Mouse (Mus musculus): ENCODE results near the gene Aebp2. TPM values are rescaled to one million over a fixed set of nuclear protein-coding genes. Genes with fewer than 3 reads are reported as not detected.
"Not testable (repeated sequence)": the region's sequence is repeated elsewhere in the genome, so short reads cannot be mapped to it uniquely, and the experiment has no call there.

Aebp2 gene
- polyA plus RNA-seq, 1 experiment from 2014 or later: 29.6 TPM

- Histone ChIP-seq H3K4me3 (ENCODE audit: inconsistent target) (no peak overlapping the region), H3K27ac (no peak overlapping the region), H3K36me3 (ENCODE audit: inconsistent target) (peaks cover 22% of the 10 kb centered on the region), H3K79me2 (ENCODE audit: inconsistent target) (no peaks in the 10 kb centered on the region)
- WGBS (ENCODE audit: missing documents): 92% methylated on average over 7 of the region's 7 CpGs
Measured at GRCm38 (mm10) chr6:140655451-140655850, 33.0 kb downstream of the Aebp2 start.

- Histone ChIP-seq H3K27ac (no peak overlapping the region), H3K79me2 (ENCODE audit: inconsistent target) (no peaks in the 10 kb centered on the region), H3K36me3 (ENCODE audit: inconsistent target) (peaks cover 21% of the 10 kb centered on the region), H3K4me3 (ENCODE audit: inconsistent target) (no peak overlapping the region)
- 100% methylated on average over 3 of the region's 3 CpGs for WGBS (ENCODE audit: missing documents)
Measured at GRCm38 (mm10) chr6:140656991-140657390, 34.5 kb downstream of the Aebp2 start.

- no peak overlapping the region for H3K27ac ChIP-seq
- no peak overlapping the region for H3K4me3 ChIP-seq (ENCODE audit: inconsistent target)
- WGBS (ENCODE audit: missing documents): 86% methylated on average over 3 of the region's 3 CpGs
- no peaks in the 10 kb centered on the region for H3K79me2 ChIP-seq (ENCODE audit: inconsistent target)
- H3K36me3 ChIP-seq (ENCODE audit: inconsistent target): peaks cover 10% of the 10 kb centered on the region; the same call in 1 of the 2 replicates
Measured at GRCm38 (mm10) chr6:140657920-140658522, 35.6 kb downstream of the Aebp2 start.

DNA sequence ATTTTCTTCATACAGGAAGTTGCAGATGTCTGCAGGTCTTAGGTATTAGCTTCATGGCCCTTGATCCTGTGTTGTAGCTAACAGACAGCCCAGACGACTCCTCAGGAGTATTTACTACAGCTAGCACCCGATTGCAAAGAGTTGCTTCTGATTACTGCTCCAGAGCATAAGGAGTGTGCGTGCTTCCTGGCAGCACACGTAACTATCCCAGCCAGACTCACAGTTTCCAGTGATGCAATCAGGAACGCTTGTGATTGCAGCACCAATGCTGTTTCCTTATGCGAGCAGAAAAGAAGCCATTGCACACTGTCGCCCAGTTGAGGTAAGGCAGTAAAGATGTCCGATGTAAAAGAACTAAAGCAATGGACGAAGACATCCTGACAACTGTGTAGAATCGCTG is 38.6 kb downstream of the Aebp2 start:
- Histone ChIP-seq H3K36me3 (ENCODE audit: inconsistent target) (no peaks in the 10 kb centered on the region), H3K27ac (no peak overlapping the region), H3K79me2 (ENCODE audit: inconsistent target) (no peaks in the 10 kb centered on the region), H3K4me3 (ENCODE audit: inconsistent target) (no peak overlapping the region)
- 71% methylated on average over 10 of the region's 10 CpGs for WGBS (ENCODE audit: missing documents)

DNA sequence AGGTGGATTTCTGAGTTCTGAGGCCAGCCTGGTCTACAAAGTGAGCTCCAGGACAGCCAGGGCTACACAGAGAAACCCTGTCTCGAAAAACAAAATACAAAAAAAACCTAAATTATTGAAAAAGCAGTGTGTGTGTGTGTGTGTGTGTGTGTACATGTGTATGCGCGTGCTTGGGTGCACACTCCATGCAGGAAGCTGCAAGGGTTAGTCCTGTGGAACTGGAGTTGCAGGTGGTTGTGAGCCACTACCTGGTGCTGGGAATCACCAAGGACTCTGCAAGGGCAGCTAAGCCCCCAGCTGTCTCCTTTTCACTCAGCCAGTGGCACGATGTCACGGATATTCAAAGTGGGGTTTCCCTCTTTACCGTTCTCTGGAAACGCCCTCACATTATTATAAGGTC is 39.3 kb downstream of the Aebp2 start:
- Histone ChIP-seq H3K79me2 (ENCODE audit: inconsistent target) (no peaks in the 10 kb centered on the region), H3K36me3 (ENCODE audit: inconsistent target) (no peaks in the 10 kb centered on the region), H3K27ac (no peak overlapping the region), H3K4me3 (ENCODE audit: inconsistent target) (no peak overlapping the region)
- 90% methylated on average over 6 of the region's 7 CpGs for WGBS (ENCODE audit: missing documents)

DNA sequence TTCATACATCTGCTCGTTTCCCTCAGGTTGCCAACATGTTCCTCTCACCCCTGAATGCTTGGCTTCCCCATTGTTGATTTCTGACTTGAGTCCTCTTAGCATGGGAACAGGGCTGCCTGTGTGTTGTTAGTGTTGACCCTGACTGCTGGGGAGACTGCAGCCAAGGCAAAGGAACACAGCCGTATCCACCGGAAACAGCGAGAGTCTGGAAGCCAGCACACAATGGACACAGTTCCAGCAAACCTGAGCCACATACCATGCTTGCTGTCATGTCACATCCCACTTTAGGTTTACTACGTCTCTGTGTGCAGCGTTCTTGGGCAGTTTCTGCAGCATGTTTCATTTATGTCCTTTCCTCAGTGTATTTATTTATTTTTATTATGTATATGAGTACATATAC is 39.8 kb downstream of the Aebp2 start:
- Histone ChIP-seq H3K27ac (no peak overlapping the region), H3K4me3 (ENCODE audit: inconsistent target) (no peak overlapping the region), H3K36me3 (ENCODE audit: inconsistent target) (no peaks in the 10 kb centered on the region), H3K79me2 (ENCODE audit: inconsistent target) (no peaks in the 10 kb centered on the region)
- 78% methylated on average over 6 of the region's 6 CpGs for WGBS (ENCODE audit: missing documents)

DNA sequence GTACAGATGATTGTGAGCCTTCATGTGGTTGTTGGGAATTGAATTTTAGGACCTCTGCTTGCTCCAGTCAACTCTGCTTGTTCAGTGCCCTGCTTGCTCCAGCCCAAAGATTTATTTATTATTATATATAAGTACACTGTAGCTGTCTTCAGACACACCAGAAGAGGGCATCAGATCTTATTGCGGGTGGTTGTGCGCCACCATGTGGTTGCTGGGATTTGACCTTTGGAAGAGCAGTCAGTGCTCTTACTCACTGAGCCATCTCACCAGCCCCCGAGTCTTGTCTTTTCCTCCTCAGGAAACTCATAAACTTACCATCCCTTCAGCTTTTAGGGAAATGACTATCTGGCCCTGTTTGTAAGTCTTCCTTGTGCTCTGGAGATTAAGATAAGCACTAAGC is 40.2 kb downstream of the Aebp2 start:
- H3K79me2 ChIP-seq (ENCODE audit: inconsistent target); H3K27ac ChIP-seq; H3K4me3 ChIP-seq (ENCODE audit: inconsistent target); H3K36me3 ChIP-seq (ENCODE audit: inconsistent target): not testable (repeated sequence)
- 87% methylated on average over 3 of the region's 3 CpGs for WGBS (ENCODE audit: missing documents)

DNA sequence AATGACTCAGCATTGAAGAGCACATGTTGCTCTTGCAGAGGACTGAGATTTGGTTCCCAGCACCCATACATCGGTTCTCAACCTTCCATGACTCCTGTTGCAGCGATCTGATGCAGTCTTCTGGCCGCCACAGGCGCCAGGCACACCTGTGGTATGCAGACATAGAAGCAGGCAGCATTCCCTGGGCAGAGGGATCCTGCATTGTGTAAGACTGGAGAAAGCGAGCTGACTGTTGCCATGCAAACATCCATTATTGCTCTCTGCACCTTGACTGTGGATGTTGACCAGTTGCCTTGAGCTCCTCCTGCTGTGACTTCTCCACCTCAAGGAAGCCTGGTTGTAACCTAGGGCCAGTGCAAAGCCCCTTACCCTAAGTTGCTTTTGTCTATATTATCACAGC is 42.1 kb downstream of the Aebp2 start:
- Histone ChIP-seq H3K27ac (no peak overlapping the region), H3K79me2 (ENCODE audit: inconsistent target) (no peaks in the 10 kb centered on the region), H3K36me3 (ENCODE audit: inconsistent target) (no peaks in the 10 kb centered on the region), H3K4me3 (ENCODE audit: inconsistent target) (no peak overlapping the region)
- 92% methylated on average over 5 of the region's 5 CpGs for WGBS (ENCODE audit: missing documents)

DNA sequence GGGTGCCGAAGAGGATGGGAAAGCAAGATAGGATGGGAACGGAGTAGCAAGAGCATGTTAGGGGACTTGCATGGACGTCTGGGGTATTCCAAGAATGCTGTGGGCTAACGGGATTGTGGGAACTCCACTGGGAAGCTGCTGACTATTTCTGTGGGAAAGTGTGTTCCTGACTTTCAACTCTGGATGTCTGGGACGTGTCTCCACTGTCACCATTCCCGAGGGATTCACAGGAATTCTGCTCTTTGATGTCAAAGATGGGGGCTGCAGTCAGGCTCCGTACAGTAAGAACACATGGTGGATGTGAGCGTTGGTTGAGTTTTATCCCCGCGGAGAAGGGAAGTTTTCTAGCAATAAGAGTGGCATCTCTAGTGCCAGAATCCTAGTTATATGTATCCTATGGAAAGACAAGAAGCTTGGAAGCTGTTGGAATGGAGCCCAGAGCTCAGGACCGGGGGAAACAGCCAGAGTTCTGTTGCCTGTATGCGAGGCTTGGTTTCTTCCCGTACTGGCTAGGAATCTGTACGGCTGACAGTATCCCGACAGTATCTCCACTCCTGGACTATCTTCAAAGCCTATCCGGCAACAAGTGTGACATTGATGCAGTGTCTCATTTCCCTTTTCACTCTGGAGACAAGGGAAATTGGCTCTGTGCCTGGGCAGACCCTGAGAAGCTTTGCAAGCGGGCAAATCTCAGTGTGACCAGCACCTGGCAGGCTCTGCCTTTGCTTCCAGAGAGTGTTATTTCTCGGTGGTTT is 44.2 kb downstream of the Aebp2 start:
- H3K27ac ChIP-seq: no peak overlapping the region
- H3K4me3 ChIP-seq (ENCODE audit: inconsistent target): no peak overlapping the region
- 78% methylated on average over 18 of the region's 18 CpGs for WGBS (ENCODE audit: missing documents)
- H3K36me3 ChIP-seq (ENCODE audit: inconsistent target): no peaks in the 10 kb centered on the region
- no peaks in the 10 kb centered on the region for H3K79me2 ChIP-seq (ENCODE audit: inconsistent target)

DNA sequence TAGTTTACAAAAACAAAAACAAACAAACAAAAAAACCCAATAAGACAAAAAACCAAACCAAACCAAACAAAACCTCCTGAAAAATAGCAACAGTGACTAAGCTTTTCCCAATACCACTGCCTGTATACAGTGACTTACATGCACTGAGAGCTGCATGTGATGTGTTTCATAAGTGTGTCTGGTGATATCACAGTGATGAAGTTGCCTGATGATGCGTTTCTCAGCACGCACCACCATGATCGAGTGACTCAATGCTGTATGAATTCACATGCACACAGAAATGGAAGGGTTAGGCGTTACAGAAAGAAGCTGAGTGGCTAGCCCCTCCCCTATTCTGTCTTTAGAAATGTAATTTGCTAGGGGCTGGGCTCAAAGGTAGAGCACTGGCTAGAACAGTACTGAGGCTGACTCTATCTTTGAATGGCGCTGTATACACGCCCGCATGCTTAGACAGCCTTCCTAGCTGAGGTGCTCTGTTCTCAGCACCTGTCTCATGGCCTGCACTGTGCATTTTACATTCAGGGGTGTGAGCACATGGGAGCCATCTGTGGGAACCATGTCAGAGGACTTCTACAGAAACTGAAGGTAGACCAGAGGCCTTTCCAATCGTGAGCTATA is 44.9 kb downstream of the Aebp2 start:
- no peak overlapping the region for H3K4me3 ChIP-seq (ENCODE audit: inconsistent target)
- H3K27ac ChIP-seq: no peak overlapping the region
- H3K79me2 ChIP-seq (ENCODE audit: inconsistent target): no peaks in the 10 kb centered on the region
- WGBS (ENCODE audit: missing documents): 95% methylated on average over 8 of the region's 8 CpGs
- H3K36me3 ChIP-seq (ENCODE audit: inconsistent target): no peaks in the 10 kb centered on the region

DNA sequence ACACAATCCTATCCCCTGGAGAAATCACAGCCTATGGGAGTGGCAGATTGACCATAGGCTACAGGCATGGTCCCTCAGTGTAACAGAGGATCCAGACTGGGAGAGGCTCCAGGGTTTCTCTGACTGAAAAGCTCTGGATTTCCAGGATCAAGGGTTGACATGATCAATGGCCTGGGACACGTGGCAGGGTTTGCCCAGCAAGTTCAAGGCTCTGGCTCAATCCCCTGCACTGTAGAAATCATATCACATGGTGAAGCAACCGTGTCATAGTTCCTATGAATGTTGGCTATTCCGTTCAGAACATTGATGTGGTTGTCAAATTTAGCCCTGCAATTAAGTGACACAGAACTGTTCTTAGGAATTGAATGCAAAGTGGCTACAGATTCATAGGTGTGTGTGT is 52.0 kb downstream of the Aebp2 start:
- no peak overlapping the region for H3K4me3 ChIP-seq (ENCODE audit: inconsistent target)
- H3K79me2 ChIP-seq (ENCODE audit: inconsistent target): no peaks in the 10 kb centered on the region
- WGBS (ENCODE audit: missing documents): 88% methylated on average over 3 of the region's 3 CpGs
- no peak overlapping the region for H3K27ac ChIP-seq
- H3K36me3 ChIP-seq (ENCODE audit: inconsistent target): no peaks in the 10 kb centered on the region

DNA sequence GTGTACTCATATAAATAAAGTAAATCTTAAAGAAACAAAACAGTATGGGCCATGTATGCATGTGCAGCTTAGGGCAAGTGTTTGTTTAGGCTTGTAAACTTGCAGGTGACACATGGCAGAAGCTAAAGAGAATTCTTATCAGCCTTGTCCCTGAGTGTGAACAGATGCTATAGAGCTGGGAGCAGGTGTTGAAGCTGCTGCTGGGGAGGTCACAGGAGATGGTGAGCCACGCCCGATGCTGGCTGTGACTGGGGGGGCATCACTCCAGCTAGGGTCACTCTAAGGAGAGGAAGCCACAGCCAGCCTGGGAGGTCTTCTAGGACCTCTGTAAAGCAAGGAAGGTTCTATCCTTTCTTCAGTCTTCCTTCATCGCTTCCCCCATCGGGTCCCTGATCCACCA is 53.6 kb downstream of the Aebp2 start:
- 100% methylated on average over 4 of the region's 4 CpGs for WGBS (ENCODE audit: missing documents)
- Histone ChIP-seq H3K36me3 (ENCODE audit: inconsistent target) (no peaks in the 10 kb centered on the region), H3K79me2 (ENCODE audit: inconsistent target) (no peaks in the 10 kb centered on the region), H3K4me3 (ENCODE audit: inconsistent target) (no peak overlapping the region), H3K27ac (no peak overlapping the region)

DNA sequence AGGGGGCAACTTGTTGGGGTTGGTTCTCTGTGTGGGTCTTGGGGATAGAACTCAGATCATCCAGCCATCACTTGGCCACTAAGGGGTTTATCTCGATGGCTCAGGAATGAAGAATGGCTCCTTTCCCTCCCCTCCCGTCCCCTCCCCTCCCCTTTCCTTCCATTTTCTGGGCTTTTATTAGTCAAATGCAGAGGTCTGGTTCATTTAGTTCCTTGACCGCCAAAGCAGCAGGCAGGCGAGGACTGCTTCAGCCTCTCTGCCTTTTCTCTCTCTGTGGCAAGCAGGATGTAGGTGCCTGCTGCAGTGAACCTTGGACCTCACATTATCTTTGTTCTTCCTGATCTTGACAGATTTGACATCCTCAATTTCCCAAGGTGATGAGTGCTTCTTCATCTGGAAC is 54.6 kb downstream of the Aebp2 start:
- WGBS (ENCODE audit: missing documents): 92% methylated on average over 4 of the region's 4 CpGs
- Histone ChIP-seq H3K27ac (no peak overlapping the region), H3K4me3 (ENCODE audit: inconsistent target) (no peak overlapping the region)

GRCm38 (mm10) chr6:140677960-140678359 is 55.5 kb downstream of the Aebp2 start:
- no peak overlapping the region for H3K4me3 ChIP-seq (ENCODE audit: inconsistent target)
- no peaks in the 10 kb centered on the region for H3K36me3 ChIP-seq (ENCODE audit: inconsistent target)
- no peak overlapping the region for H3K27ac ChIP-seq
- H3K79me2 ChIP-seq (ENCODE audit: inconsistent target): no peaks in the 10 kb centered on the region
- WGBS (ENCODE audit: missing documents): 96% methylated on average over 9 of the region's 9 CpGs

More for the DNA sequence above, 54.6 kb downstream of the Aebp2 start:
- Histone ChIP-seq H3K79me2 (ENCODE audit: inconsistent target) (no peaks in the 10 kb centered on the region), H3K36me3 (ENCODE audit: inconsistent target) (no peaks in the 10 kb centered on the region)

- H3K79me2 ChIP-seq (ENCODE audit: inconsistent target): no peaks in the 10 kb centered on the region
- WGBS (ENCODE audit: missing documents): 8% methylated on average over 15 of the region's 15 CpGs
- H3K27ac ChIP-seq: no peak overlapping the region
- H3K4me3 ChIP-seq (ENCODE audit: inconsistent target): no peak overlapping the region
- H3K36me3 ChIP-seq (ENCODE audit: inconsistent target): no peaks in the 10 kb centered on the region
Measured at GRCm38 (mm10) chr6:140678658-140679271, 56.3 kb downstream of the Aebp2 start.

All from macrophage (primary cell).